Mouse (Mus musculus): ENCODE measurements around the gene Lmbr1.

GRCm38 (mm10) chr5:29293194-29293593 is 85.0 kb downstream of the Lmbr1 start:
- TF ChIP-seq POLR2A (IDR thresholded peaks at IDR 0.05; ENCODE audit: borderline replicate concordance, extremely low read depth, insufficient read depth, insufficient read length, poor library complexity, severe bottlenecking) (no peak), CTCF (IDR thresholded peaks at IDR 0.05; ENCODE audit: borderline replicate concordance, extremely low read depth, insufficient read depth, insufficient read length) (peak; percentile 86; the same call in 1 of the 2 replicates)

All from brain, embryonic 14.5 days (tissue).